Mouse (Mus musculus) hindbrain, embryonic 10.5 days (tissue): ENCODE results near the gene Sap18. TPM values are rescaled to one million over a fixed set of nuclear protein-coding genes. Genes with fewer than 3 reads are reported as not detected.
"Not testable (repeated sequence)": the region's sequence is repeated elsewhere in the genome, so short reads cannot be mapped to it uniquely, and the experiment has no call there.

Experiments
- DNase-seq: peaks from one replicate; pipeline ENCODE4 v3.0.0-alpha.2; 2017; ENCODE audit warnings: low spot score
- H3K27ac ChIP-seq: fragments of 300-500 bp; sonication (generic); 2 replicates; pipeline ENCODE4 v1.5.1; 2016; ENCODE audit warnings: mild to moderate bottlenecking, moderate library complexity
- H3K27me3 ChIP-seq: fragments of 300-500 bp; sonication (generic); 2 replicates; pipeline ENCODE4 v1.6.1; 2016; ENCODE audit warnings: mild to moderate bottlenecking; ENCODE audit not compliant: poor library complexity, insufficient read depth, severe bottlenecking
- H3K36me3 ChIP-seq: fragments of 300-500 bp; sonication (generic); 2 replicates; pipeline ENCODE4 v1.6.1; 2016; ENCODE audit warnings: mild to moderate bottlenecking, moderate library complexity
- H3K4me1 ChIP-seq: fragments of 300-500 bp; sonication (generic); replicated peaks from 2 replicates; pipeline ENCODE4 v1.6.1; 2016; ENCODE audit warnings: mild to moderate bottlenecking
- H3K4me3 ChIP-seq: fragments of 300-500 bp; sonication (generic); 2 replicates; pipeline ENCODE4 v1.5.1; 2016; ENCODE audit warnings: mild to moderate bottlenecking, moderate library complexity
- H3K9me3 ChIP-seq: fragments of 300-500 bp; sonication (generic); 2 replicates; pipeline ENCODE4 v1.6.1; 2016; ENCODE audit warnings: mild to moderate bottlenecking, moderate library complexity
- WGBS: fragments of 180-500 bp; shearing (Covaris S2); methylation state at CpG from one replicate; pipeline ENCODE4 v1.1.7; 2016; 5-methylcytosine and 5-hydroxymethylcytosine counted together
- polyA plus RNA-seq: library from polyadenylated mRNA; unstranded; fragments of >200 nt; fragmentation: Nextera tagmentation; extraction: Ambion mirVana; gene quantifications from 2 replicates; pipeline ENCODE4 v1.2.1, GENCODE M21; 2016

Gene Sap18
- polyA plus RNA-seq, 1 experiment from 2014 or later: 31.3 TPM

DNA sequence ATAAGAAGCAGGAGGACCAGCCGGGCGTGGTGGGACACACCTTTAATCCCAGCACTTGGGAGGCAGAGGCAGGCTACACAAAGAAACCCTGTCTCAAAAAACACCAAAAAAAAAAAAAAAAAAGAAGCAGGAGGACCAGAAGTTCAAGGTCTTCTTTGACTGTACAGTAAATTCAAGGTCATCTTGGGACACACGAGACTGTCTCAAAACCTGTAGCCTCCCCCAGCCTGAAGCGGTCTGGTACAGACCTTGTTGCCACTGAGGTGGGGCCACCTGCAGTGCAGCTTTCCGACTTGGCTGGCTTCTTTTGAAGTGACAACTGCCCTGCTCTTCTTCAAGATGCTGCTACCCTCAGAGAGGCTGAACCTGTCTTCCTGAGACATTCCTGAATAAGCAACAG is 50.1 kb downstream of the Sap18 start:
- not testable (repeated sequence) for H3K4me1 ChIP-seq, H3K27ac ChIP-seq, H3K9me3 ChIP-seq, H3K27me3 ChIP-seq, DNase-seq, H3K4me3 ChIP-seq
- H3K36me3 ChIP-seq: peaks cover 62% of the 10 kb centered on the region
- WGBS: 83% methylated on average over 5 of the region's 5 CpGs

- 91% methylated on average over 2 of the region's 2 CpGs for WGBS
- Histone ChIP-seq H3K36me3 (peaks cover 67% of the 10 kb centered on the region), H3K4me3 (no peak overlapping the region), H3K4me1 (no peaks in the 10 kb centered on the region), H3K9me3 (no peaks in the 10 kb centered on the region), H3K27ac (no peak overlapping the region), H3K27me3 (no peaks in the 10 kb centered on the region)
- DNase-seq: no peak
Measured at GRCm38 (mm10) chr14:57848646-57849045, 50.7 kb downstream of the Sap18 start.

DNA sequence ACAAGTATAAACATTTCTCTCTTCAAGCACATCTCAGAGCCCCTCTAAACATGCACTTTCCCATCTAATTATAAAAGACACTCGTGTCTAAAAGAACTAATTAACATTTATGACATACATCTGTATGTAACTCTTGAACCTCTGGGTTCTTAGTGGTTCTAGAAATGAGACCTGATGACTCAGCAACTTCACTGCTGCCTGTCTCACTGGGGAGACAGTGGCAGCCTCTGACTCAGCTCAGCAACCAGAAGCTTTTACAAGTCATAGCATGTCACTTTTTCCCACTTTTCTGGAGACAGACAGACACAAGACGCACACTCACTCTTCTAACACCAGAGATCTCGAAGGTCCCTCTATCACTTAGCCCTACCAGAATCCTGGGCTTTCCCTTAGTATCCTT is 52.4 kb downstream of the Sap18 start:
- Histone ChIP-seq H3K4me3 (no peak overlapping the region), H3K27ac (no peak overlapping the region), H3K9me3 (no peaks in the 10 kb centered on the region), H3K36me3 (peaks cover 62% of the 10 kb centered on the region), H3K27me3 (no peaks in the 10 kb centered on the region), H3K4me1 (no peaks in the 10 kb centered on the region)
- no peak for DNase-seq
- WGBS: 92% methylated on average over 3 of the region's 3 CpGs

DNA sequence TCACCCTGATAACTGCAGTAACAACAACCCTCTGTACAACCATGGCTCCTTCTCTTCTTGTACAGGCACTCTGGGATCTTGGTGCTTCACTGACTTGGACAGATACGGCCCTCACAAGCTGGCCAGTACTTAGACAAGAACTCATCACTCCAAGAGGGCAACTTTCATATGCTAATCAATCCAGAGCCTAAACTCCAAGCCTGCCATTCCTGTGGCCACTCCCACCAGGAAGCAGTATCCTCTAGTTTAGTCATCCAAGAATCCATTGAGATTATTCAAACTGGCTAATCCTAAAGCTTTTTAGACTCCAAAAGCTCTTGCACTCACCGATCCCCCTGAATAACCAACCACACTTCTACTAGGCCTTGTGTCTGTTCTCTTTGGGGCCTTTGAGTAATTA is 55.0 kb downstream of the Sap18 start:
- peaks cover 65% of the 10 kb centered on the region for H3K36me3 ChIP-seq

GRCm38 (mm10) chr14:57856037-57856436 is 58.1 kb downstream of the Sap18 start:
- not testable (repeated sequence) for H3K27me3 ChIP-seq
- H3K36me3 ChIP-seq: peaks cover 63% of the 10 kb centered on the region

More for the DNA sequence above, 55.0 kb downstream of the Sap18 start:
- H3K4me3 ChIP-seq: no peak overlapping the region
- H3K9me3 ChIP-seq: no peaks in the 10 kb centered on the region
- H3K27me3 ChIP-seq: no peaks in the 10 kb centered on the region
- WGBS: 81% methylated on average over 2 of the region's 2 CpGs
- no peak overlapping the region for H3K27ac ChIP-seq
- H3K4me1 ChIP-seq: no peaks in the 10 kb centered on the region
- DNase-seq: no peak

More at GRCm38 (mm10) chr14:57856037-57856436, 58.1 kb downstream of the Sap18 start:
- not testable (repeated sequence) for H3K27ac ChIP-seq, H3K4me1 ChIP-seq, H3K9me3 ChIP-seq, H3K4me3 ChIP-seq, DNase-seq

Other genes with a start within 250 kb of the Sap18 start
- 107 and 111 TPM in 2 replicates for gene Eef1akmt1, start 226.6 kb upstream of the Sap18 start, polyA plus RNA-seq
- gene Xpo4, start 132.8 kb upstream of the Sap18 start, polyA plus RNA-seq: 23.1 and 27.5 TPM in 2 replicates
- gene Gm49361, start 52.1 kb upstream of the Sap18 start, polyA plus RNA-seq: not detected in 2 replicates
- gene Lats2, start 39.8 kb upstream of the Sap18 start, polyA plus RNA-seq: 16.1 and 17.5 TPM in 2 replicates
- 43.7 and 51.5 TPM in 2 replicates for gene Ska3, start 28.0 kb downstream of the Sap18 start, polyA plus RNA-seq
- gene Mrpl57, start 28.1 kb downstream of the Sap18 start, polyA plus RNA-seq: 159 and 161 TPM in 2 replicates
- 43.9 and 49.0 TPM in 2 replicates for gene Zdhhc20, start 92.1 kb downstream of the Sap18 start, polyA plus RNA-seq
- gene Micu2, start 201.1 kb downstream of the Sap18 start, polyA plus RNA-seq: 60.3 and 62.0 TPM in 2 replicates